Mouse (Mus musculus): ENCODE results near the gene Map3k4. TPM values are rescaled to one million over a fixed set of nuclear protein-coding genes. Genes with fewer than 3 reads are reported as not detected.

The Map3k4 gene
- total and polyA plus RNA-seq, 3 experiments = 12.7 to 22.6 (median 20.9) TPM

GRCm38 (mm10) chr17:12185855-12186254 is 132.7 kb downstream of the Map3k4 start:
- no peak overlapping the region for H3K4me3 ChIP-seq (replicated peaks in 1 of 3; ENCODE audit: low read depth in 2 of 3, low read length in 2 of 3, poor library complexity in 1 of 3)
- no peak overlapping the region for H3K4me2 ChIP-seq (ENCODE audit: insufficient read depth, low read depth, poor library complexity, severe bottlenecking)
- TF ChIP-seq MYC (IDR thresholded peaks at IDR 0.05; ENCODE audit: low read depth, low read length) = no peak
- no peak for TF ChIP-seq MAX (IDR thresholded peaks at IDR 0.05; ENCODE audit: low read length)
- no peak for TF ChIP-seq MEF2A (IDR thresholded peaks at IDR 0.05; ENCODE audit: borderline replicate concordance, low read depth, low read length)
- TF ChIP-seq USF2 (conservative IDR thresholded peaks at IDR 0.05; ENCODE audit: low read depth, low read length) = no peak
- TF ChIP-seq KAT2A (IDR thresholded peaks at IDR 0.05; ENCODE audit: insufficient replicate concordance, low read length) = no peak
- no peak for TF ChIP-seq HCFC1 (IDR thresholded peaks at IDR 0.05; ENCODE audit: low read depth, low read length)
- no peak for TF ChIP-seq ETS1 (conservative IDR thresholded peaks at IDR 0.05; ENCODE audit: low read depth, low read length)

GRCm38 (mm10) chr17:12184283-12184682 is 134.3 kb downstream of the Map3k4 start:
- Histone ChIP-seq H3K36me3 (replicated peaks in 1 of 2; ENCODE audit: control insufficient read depth in 1 of 2, insufficient read depth in 1 of 2, low read length in 1 of 2) (peaks cover 46 to 89% of the 10 kb centered on the region in 2 experiments), H3K9me3 (replicated peaks; ENCODE audit: low read length) (peaks cover 6% of the 10 kb centered on the region), H3K9ac (ENCODE audit: insufficient read depth, low read depth) (no peak overlapping the region), H3K4me1 (ENCODE audit: control insufficient read depth in 1 of 2, insufficient read depth in 2 of 2) (peaks cover 11 to 34% of the 10 kb centered on the region in 2 experiments), H3K27ac (ENCODE audit: insufficient read depth, low read depth) (no peak overlapping the region), H3K79me2 (replicated peaks; ENCODE audit: control insufficient read depth, extremely low read depth, insufficient read depth, poor library complexity, severe bottlenecking) (peaks cover 12% of the 10 kb centered on the region), H3K4me2 (ENCODE audit: insufficient read depth, low read depth, poor library complexity, severe bottlenecking) (no peak overlapping the region), H3K4me3 (replicated peaks in 1 of 3; ENCODE audit: low read depth in 2 of 3, low read length in 2 of 3, poor library complexity in 1 of 3) (no peak overlapping the region), H3K27me3 (replicated peaks) (no peaks in the 10 kb centered on the region)
- no peak for DNase-seq (ENCODE audit: extremely low read depth)
- in situ Hi-C loops (cut with MboI; ENCODE audit: low pct_ligation_motif_present, low pct_unique_long_range_greater_than_20kb, low sequenced_read_pairs) (no loop called here), dilution Hi-C loops (cut with MboI; ENCODE audit: extremely low pct_ligation_motif_present, extremely low pct_unique_long_range_greater_than_20kb, low sequenced_read_pairs) (no loop called here)
- no peak for TF ChIP-seq JUN (IDR thresholded peaks at IDR 0.05; ENCODE audit: insufficient read depth, low read depth, low read length)
- TF ChIP-seq ETS1 (conservative IDR thresholded peaks at IDR 0.05; ENCODE audit: low read depth, low read length) = no peak
- TF ChIP-seq MAZ (IDR thresholded peaks at IDR 0.05; ENCODE audit: low read depth, low read length) = no peak
- TF ChIP-seq USF2 (conservative IDR thresholded peaks at IDR 0.05; ENCODE audit: low read depth, low read length) = no peak
- no peak for TF ChIP-seq NELFE (IDR thresholded peaks at IDR 0.05; ENCODE audit: low read depth, low read length)
- TF ChIP-seq SIN3A (IDR thresholded peaks at IDR 0.05; ENCODE audit: low read length) = no peak
- no peak for TF ChIP-seq EP300 (IDR thresholded peaks at IDR 0.05; ENCODE audit: low read length)
- no peak for TF ChIP-seq MXI1 (IDR thresholded peaks at IDR 0.05; ENCODE audit: low read depth, low read length)
- no peak for TF ChIP-seq PAX5 (IDR thresholded peaks at IDR 0.05; ENCODE audit: low read length)
- TF ChIP-seq ZKSCAN1 (IDR thresholded peaks at IDR 0.05; ENCODE audit: borderline replicate concordance, low read depth, low read length) = no peak
- no peak for TF ChIP-seq MEF2A (IDR thresholded peaks at IDR 0.05; ENCODE audit: borderline replicate concordance, low read depth, low read length)
- TF ChIP-seq RAD21 (IDR thresholded peaks at IDR 0.05; ENCODE audit: low read depth, low read length) = no peak
- no peak for TF ChIP-seq MAFK (IDR thresholded peaks at IDR 0.05; ENCODE audit: insufficient replicate concordance, low read length)
- no peak for TF ChIP-seq KAT2A (IDR thresholded peaks at IDR 0.05; ENCODE audit: insufficient replicate concordance, low read length)
- TF ChIP-seq E2F4 (IDR thresholded peaks at IDR 0.05; ENCODE audit: insufficient replicate concordance, low read depth, low read length) = no peak
- no peak for TF ChIP-seq ZNF384 (IDR thresholded peaks at IDR 0.05; ENCODE audit: low read depth, low read length)
- no peak for TF ChIP-seq NRF1 (IDR thresholded peaks at IDR 0.05; ENCODE audit: low read depth, low read length)
- TF ChIP-seq HCFC1 (IDR thresholded peaks at IDR 0.05; ENCODE audit: low read depth, low read length) = no peak
- no peak for TF ChIP-seq ELF1 (IDR thresholded peaks at IDR 0.05; ENCODE audit: low read depth, low read length)
- no peak for TF ChIP-seq CHD2 (IDR thresholded peaks at IDR 0.05; ENCODE audit: low read length)

More at GRCm38 (mm10) chr17:12185855-12186254, 132.7 kb downstream of the Map3k4 start:
- dilution Hi-C loops (cut with MboI; ENCODE audit: extremely low pct_ligation_motif_present, extremely low pct_unique_long_range_greater_than_20kb, low sequenced_read_pairs) = no loop called here
- Histone ChIP-seq H3K9me3 (replicated peaks; ENCODE audit: low read length) (peaks cover 6% of the 10 kb centered on the region), H3K36me3 (replicated peaks in 1 of 2; ENCODE audit: control insufficient read depth in 1 of 2, insufficient read depth in 1 of 2, low read length in 1 of 2) (peaks cover 48 to 87% of the 10 kb centered on the region in 2 experiments), H3K79me2 (replicated peaks; ENCODE audit: control insufficient read depth, extremely low read depth, insufficient read depth, poor library complexity, severe bottlenecking) (peaks cover 8% of the 10 kb centered on the region), H3K9ac (ENCODE audit: insufficient read depth, low read depth) (no peak overlapping the region), H3K27ac (ENCODE audit: insufficient read depth, low read depth) (no peak overlapping the region), H3K27me3 (replicated peaks) (no peaks in the 10 kb centered on the region), H3K4me1 (ENCODE audit: control insufficient read depth in 1 of 2, insufficient read depth in 2 of 2) (peaks cover 4 to 21% of the 10 kb centered on the region in 2 experiments)
- in situ Hi-C loops (cut with MboI; ENCODE audit: low pct_ligation_motif_present, low pct_unique_long_range_greater_than_20kb, low sequenced_read_pairs) = no loop called here
- no peak for DNase-seq (ENCODE audit: extremely low read depth)
